Mouse (Mus musculus) testis, adult 2 months (tissue): ENCODE results near the gene Leprot.

Experiments
- CTCF ChIP-seq: fragments of 200-500 bp; IDR thresholded peaks from 2 replicates; pipeline ENCODE4 v1.5.1; 2012; ENCODE audit warnings: low read depth, mild to moderate bottlenecking, inconsistent platforms, low read length, moderate library complexity; ENCODE audit not compliant: control insufficient read depth, insufficient read depth, insufficient replicate concordance
- POLR2A ChIP-seq: fragments of 200-500 bp; IDR thresholded peaks from 2 replicates; pipeline ENCODE4 v1.6.1; 2012; ENCODE audit warnings: low read depth, mild to moderate bottlenecking, inconsistent platforms, low read length, moderate library complexity; ENCODE audit not compliant: control insufficient read depth

- TF ChIP-seq POLR2A (no peak), CTCF (no peak)
These were observed 16.7 kb downstream of the Leprot start for GRCm38 (mm10) chr4:101664160-101664750.
